Mouse (Mus musculus) B cell, adult 67 days (primary cell): Measurements from ENCODE around the gene Eras. TPM values are rescaled to one million over a fixed set of nuclear protein-coding genes. Genes with fewer than 3 reads are reported as not detected.

Source experiments
- total RNA-seq, 2 experiments: library from RNA; stranded (reverse); gene quantifications; 4 replicates each; pipeline ENCODE4 v1.2.4; 2023

Gene Eras
- total RNA-seq, result not detected

DNA sequence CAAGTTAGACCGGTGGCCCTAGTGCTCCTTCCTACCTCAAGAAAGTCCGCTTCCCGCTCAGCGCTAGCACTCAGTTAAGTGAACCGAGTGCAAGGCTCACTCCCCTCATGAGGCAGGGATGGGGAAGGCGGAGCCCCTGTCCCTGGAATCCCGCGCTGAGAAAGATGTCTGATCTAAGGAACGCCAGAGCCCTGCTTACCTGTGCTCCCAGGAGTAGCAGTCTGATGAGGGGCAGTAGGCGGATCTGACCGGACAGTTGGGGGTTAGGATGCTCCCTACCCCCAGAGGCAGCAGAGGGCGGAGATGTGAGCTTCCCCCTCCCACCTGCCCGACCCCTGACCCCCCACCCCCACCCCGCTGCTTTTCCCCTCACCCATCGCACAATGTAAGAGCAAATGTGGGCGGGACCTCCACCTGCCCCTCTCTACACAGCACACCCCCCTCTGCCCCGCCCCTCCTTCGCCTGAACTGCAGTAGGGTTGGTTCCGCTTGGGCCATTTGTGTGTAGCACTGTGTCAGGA, at the start of gene Eras:
Gene Eras, minus strand, starts transcription at position 338 of the 521 bp plus-strand sequence.

DNA sequence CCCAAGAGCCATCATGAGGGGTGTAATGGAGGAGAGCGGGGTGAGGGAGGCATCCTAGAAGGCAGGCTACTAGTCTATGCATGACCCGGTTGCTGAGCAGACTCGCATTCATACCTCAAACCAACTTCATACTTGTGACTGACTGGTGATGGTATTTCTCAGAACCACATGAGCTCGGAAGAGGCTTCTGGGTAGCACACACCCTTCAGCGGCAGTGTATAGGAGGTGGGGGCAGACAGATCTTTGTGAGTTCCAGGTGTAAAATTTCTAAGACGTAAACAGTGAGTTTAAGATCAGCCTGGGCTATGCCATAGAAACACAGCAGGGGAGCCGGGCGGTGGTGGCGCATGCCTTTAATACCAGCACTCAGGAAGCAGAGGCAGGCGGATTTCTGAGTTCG, 49.5 kb upstream of the Eras start, which contains the start of gene Gata1:
Gene Gata1, minus strand, starts transcription at position 180 of the 400 bp plus-strand sequence.

DNA sequence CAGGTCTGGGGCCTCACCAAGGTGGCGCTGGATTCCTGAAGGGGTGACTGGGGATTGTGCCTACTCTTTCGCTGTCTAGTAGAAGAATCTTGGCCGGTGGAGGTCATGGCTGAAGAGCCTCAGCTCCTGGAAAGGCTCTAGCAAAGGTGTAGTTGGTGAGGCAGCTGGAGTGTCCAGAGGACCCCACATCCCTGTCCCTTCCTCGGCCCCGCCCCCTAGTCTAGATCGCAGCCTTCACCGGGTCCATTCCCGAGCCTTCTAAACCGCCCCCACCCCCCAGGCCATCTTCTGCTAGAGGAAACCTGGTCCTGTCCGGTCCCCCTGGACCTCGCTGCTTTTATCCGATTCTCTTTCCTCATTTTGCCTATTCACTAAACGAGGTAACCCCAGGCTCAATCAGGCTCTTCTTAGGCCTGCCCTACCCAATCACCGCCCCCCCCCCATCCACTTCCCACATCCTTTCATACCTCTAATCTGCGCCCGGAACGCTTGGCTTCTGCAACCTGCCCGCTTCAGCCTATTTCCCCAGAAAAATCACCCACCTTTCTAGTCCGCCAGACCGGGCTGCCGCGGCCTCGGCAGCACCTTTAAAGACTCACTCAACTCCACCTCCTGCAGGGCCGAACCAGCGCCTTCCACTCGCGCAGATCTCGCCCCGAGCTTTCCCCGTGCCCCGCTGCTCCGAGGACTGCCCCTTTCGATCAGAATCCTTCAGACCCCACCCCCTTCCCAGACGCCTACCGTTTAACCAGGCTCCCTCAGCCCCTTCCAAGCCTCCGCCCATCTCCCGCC, 18.9 kb upstream of the Eras start, which contains the start of gene Hdac6:
Gene Hdac6, minus strand, starts transcription at position 782 of the 792 bp plus-strand sequence.

DNA sequence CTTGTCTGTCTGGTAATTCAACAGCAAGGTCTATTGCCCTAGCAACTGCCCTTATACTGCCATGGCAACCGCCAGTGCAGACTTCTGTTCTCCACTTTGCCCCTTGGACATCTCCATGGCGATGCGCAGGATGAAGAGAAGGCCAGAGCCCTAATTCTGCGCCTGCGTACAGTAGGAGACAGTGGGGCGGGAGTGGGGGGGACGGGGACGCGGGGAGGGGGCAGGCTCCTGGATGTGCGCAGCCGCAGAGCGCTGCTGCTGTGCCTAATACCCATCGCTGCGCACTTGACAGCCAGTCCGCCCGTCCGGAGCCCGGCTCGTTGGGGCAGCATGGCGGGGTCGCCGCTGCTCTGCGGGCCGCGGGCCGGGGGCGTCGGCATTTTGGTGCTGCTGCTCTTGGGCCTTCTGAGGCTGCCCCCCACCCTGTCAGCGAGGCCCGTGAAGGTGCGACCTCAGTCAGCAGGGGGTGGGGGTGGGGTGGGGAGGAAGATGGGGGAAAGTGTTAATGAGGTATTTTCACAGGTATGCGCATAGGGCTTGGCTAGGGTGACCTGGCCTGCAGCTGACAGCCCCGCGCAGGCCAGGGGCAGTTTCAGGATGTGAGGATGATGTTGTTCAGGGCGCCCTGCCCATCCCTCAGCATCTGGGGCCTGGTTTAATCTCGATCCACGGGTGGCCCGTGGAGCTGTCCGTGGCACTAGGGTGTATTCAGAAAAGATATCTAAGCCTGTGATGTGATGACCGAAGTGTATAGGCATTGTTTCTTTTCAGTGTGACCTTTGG, 8.6 kb downstream of the Eras start, which contains the start of gene Pcsk1n:
Gene Pcsk1n, plus strand, starts transcription at position 222 of the 783 bp plus-strand sequence.

DNA sequence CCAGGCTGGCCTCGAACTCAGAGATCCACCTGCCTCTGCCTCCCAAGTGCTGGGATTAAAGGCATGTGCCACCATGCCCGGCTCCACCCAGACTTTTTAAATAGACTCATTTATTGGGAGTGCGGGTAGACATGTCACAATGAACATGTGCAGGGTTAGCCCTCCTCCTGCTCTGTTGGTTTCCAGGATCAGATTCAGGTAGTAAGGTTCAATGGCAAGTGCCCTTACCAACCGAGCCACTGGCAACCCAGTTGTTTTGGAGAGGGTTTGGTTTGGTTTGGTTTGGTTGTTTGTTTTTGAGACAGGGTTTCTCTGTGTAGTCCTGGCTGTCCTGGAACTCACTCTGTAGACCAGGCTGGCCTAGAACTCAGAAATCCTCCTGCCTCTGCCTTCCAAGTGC, 19.2 kb downstream of the Eras start, which contains the start of gene Gm10490:
Gene Gm10490, plus strand, starts transcription at position 301 of the 400 bp plus-strand sequence.

DNA sequence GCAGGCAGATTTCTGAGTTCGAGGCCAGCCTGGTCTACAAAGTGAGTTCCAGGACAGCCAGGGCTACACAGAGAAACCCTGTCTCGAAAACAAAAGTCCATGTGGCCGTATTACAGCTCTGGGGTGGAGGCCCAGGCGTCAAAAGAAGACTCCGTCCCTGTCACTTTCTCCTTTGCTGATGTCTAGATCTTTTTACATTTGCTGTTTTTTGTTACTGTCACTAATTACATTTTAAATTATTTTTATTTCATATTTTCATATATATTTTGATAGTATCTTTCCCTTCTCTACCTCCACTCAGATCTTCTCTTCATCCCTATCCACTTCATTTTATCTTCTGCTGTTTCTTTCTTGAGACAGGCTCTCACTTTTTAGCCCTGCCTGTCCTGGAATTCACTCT, 20.7 kb downstream of the Eras start, which contains the start of gene Gm10491:
Gene Gm10491, minus strand, starts transcription at position 101 of the 400 bp plus-strand sequence.

DNA sequence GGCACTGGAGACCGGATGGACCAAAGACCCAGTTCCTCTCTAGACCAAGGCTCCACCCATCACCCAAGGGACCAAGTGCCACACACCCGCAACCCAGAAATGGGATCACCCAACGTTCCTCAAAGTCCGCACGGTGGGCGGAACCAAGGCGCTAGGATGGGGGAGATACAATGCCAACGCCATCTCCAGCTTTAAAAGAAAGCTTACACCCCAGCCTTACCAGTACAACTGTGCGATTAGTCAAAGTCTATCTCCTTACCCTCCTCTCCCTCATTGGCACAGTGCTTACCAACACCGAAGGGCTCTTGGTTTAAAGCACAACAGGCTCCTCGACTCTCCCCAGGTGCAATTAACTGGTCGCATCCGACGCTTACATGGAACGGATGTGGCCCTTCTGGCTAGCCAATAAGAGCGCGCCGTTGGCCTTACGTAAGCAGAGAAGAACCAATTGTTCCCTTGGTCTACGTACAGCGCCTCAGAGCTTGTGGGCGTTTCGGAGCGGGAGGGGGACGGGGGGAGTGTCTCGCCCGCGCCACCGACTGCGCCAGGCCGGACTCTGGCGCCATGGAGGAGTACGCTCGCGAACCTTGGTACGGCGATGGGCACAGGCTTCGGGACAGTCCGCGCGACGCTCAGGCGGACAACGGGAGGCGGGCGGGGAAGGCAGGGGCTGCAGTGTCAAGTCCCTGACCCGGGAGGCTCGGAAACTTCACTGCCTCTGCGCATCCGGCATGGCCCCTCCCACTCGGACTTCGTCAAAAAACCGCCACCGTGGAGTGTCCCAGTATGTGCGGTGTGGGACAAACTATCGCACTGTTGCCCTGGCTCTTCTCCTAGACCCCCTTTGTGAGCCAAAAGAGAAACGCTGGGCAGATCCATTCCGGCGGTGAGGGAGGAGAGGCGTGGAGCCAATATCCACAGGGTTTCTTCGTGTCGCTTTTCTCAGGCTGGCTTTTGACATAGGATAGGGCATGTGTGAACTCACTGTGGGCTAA, 29.2 kb downstream of the Eras start, which contains the start of the genes Pqbp1 and Timm17b:
Gene Pqbp1, minus strand, starts transcription at position 390 of the 995 bp plus-strand sequence.
Gene Timm17b, plus strand, starts transcription at position 478 of the 995 bp plus-strand sequence.

DNA sequence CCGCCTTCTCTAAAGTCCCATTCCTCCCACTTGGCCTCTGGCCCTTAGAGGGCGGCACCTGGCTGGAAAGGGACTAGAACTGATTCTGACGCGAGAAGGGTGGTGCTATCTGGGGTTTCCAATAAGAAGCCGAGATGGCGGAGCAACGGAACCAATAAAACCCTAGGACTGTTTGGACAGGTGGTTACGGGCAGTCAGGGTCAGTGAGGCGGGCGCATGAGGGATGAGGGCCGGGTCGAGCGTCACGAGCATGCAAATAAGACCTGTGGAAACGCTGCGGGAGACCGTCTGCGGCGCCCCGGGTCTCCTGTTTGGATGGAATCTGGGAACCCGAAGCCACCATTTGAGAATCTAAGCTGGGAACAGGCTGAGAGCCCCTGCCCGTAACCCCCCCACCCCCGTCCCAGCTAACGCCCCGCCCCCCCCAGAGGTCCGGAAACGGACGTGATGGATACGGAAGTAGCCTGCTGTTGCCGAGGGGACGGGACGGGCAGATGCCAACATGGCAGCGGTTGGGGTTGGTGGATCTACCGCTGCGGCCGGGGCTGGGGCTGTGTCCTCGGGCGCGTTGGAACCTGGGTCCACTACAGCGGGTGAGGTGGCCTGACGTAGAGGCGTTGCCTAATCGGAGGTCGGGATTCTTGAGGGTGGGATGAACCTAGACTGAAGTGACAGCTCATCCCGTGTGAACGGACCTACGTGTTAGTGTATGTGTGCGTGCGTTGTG, 44.4 kb downstream of the Eras start, which contains the start of gene Slc35a2:
Gene Slc35a2, plus strand, starts transcription at position 188 of the 727 bp plus-strand sequence.

DNA sequence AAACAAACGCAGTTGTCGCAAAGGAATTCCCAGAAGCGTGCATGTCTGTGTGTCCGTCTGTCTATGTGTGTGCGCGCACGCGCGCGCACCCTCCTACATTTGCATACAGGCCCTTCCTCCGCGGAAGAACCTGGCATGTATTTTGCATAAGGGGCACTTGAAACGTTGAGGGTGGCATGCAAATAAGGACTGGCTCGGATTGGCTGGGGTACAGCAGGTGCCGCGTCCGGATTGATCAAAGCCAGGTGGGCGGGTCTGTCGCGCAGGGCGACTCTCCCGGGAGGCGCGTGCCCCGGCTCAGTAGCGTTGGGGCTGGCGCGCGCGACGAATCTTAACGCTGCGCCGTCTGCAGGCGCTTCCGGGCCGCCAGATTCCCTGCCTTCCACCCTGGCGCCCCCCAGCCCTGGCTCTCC, 50.4 kb downstream of the Eras start, which contains the start of gene Pim2:
Gene Pim2, plus strand, starts transcription at position 256 of the 413 bp plus-strand sequence.

Other genes starting within 250 kb of the Eras start
- not detected for gene Magix, start 247.4 kb downstream of the Eras start, total RNA-seq
- gene Gpkow, start 231.5 kb downstream of the Eras start, total RNA-seq, result 10 to 100 TPM; 52.4 to 61.9 TPM
- 10 to 100 TPM; 70.0 to 71.3 TPM for gene Wdr45, start 214.3 kb downstream of the Eras start, total RNA-seq
- not detected for gene Gm45208, start 206.4 kb downstream of the Eras start, total RNA-seq
- gene Praf2, start 200.2 kb downstream of the Eras start, total RNA-seq, result 10 to 100 TPM; 13.6 to 14.4 TPM
- not detected for gene Ccdc120, start 177.7 kb downstream of the Eras start, total RNA-seq
- gene Tfe3, start 166.0 kb downstream of the Eras start, total RNA-seq, result 10 to 100 TPM; 27.3 to 33.5 TPM
- gene Gripap1, start 138.8 kb downstream of the Eras start, total RNA-seq, result 100 to 1,000 TPM; 274 to 300 TPM
- 1 to 10 TPM in 1 of 2 experiments, under 1 TPM in 1; 0.59 to 2.3 TPM for gene Kcnd1, start 106.3 kb downstream of the Eras start, total RNA-seq
- 100 to 1,000 TPM; 180 to 210 TPM for gene Otud5, start 87.2 kb downstream of the Eras start, total RNA-seq
- gene Pim2, start 50.3 kb downstream of the Eras start, total RNA-seq, result 10 to 100 TPM; 35.7 to 59.2 TPM
- 10 to 100 TPM; 30.9 to 34.8 TPM for gene Slc35a2, start 44.6 kb downstream of the Eras start, total RNA-seq
- 100 to 1,000 TPM; 121 to 128 TPM for gene Pqbp1, start 29.3 kb downstream of the Eras start, total RNA-seq
- 10 to 100 TPM; 59.7 to 62.1 TPM for gene Timm17b, start 29.2 kb downstream of the Eras start, total RNA-seq
- not detected for gene Gm10491, start 20.8 kb downstream of the Eras start, total RNA-seq
- not detected for gene Gm10490, start 19.1 kb downstream of the Eras start, total RNA-seq
- gene Pcsk1n, start 8.8 kb downstream of the Eras start, total RNA-seq, result not detected
- gene Hdac6, start 19.3 kb upstream of the Eras start, total RNA-seq, result 10 to 100 TPM; 21.5 to 23.6 TPM
- not detected for gene Gata1, start 49.5 kb upstream of the Eras start, total RNA-seq
- gene Glod5, start 89.9 kb upstream of the Eras start, total RNA-seq, result not detected
- gene Suv39h1, start 146.2 kb upstream of the Eras start, total RNA-seq, result 10 to 100 TPM; 29.7 to 33.9 TPM
- 100 to 1,000 TPM; 133 to 139 TPM for gene Was, start 161.9 kb upstream of the Eras start, total RNA-seq
- gene Wdr13, start 204.3 kb upstream of the Eras start, total RNA-seq, result 10 to 100 TPM; 33.3 to 45.5 TPM
- gene Rbm3, start 217.3 kb upstream of the Eras start, total RNA-seq, result 100 to 1,000 TPM; 511 to 604 TPM
- gene Tbc1d25, start 247.6 kb upstream of the Eras start, total RNA-seq, result 10 to 100 TPM; 20.6 to 27.3 TPM